Mouse (Mus musculus): ENCODE results near the gene Cd47.

- TF ChIP-seq CTCF (IDR thresholded peaks at IDR 0.05; ENCODE audit: control insufficient read depth, insufficient read depth, insufficient replicate concordance, low read depth, low read length) = no peak
- TF ChIP-seq POLR2A (IDR thresholded peaks at IDR 0.05; ENCODE audit: control insufficient read depth, low read depth, low read length) = no peak
Observed at GRCm38 (mm10) chr16:49858161-49858906, 58.0 kb downstream of the Cd47 start.

All from testis, adult 2 months (tissue).